Mouse (Mus musculus) NIH3T3 (cell line): ENCODE results near the gene Fzd9.

Experiments used
- DNase-seq: peaks from one replicate; pipeline ENCODE4 v3.0.0-alpha.2; 2012; ENCODE audit warnings: low read depth

Gene Fzd9

GRCm38 (mm10) chr5:135251079-135251454 lies at the start of gene Fzd9:
Gene Fzd9 (minus strand): TSS chr5:135251230.
- DNase-seq = no peak

DNA sequence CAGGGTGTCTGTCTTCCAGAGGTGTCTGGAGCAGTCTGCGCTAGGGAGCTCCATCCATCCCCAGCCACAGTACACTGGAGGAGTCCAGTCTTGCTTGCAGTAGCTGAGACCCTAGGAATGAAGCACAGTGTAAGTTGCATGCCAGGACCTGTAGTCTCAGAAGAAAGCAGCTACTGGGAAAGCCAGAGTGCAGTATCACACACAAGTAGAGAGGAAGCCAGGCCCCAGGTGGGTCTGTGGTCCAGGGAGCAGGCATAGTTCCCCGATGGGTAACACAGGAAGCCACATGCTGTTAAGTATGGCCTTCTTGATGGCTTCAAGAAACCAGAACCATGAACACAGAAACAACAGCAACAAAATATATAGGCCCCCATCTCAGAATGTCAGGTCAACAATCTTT lies 41.0 kb upstream of the Fzd9 start:
- no peak for DNase-seq

- no peak for DNase-seq
Observed at GRCm38 (mm10) chr5:135291193-135291592, 40.2 kb upstream of the Fzd9 start.

GRCm38 (mm10) chr5:135290703-135291102 lies 39.7 kb upstream of the Fzd9 start:
- DNase-seq = no peak

GRCm38 (mm10) chr5:135286926-135287325 lies 35.9 kb upstream of the Fzd9 start:
- DNase-seq = no peak

- DNase-seq = peak; percentile 89
Observed at GRCm38 (mm10) chr5:135286185-135286584, 35.2 kb upstream of the Fzd9 start.

- DNase-seq = no peak
Observed at GRCm38 (mm10) chr5:135285211-135285610, 34.2 kb upstream of the Fzd9 start.

- DNase-seq = no peak
Observed at GRCm38 (mm10) chr5:135280226-135280625, 29.2 kb upstream of the Fzd9 start.

GRCm38 (mm10) chr5:135276597-135276996 lies 25.6 kb upstream of the Fzd9 start:
- no peak for DNase-seq

- peak; percentile 37 for DNase-seq
Observed at GRCm38 (mm10) chr5:135274663-135275396, 23.8 kb upstream of the Fzd9 start.

DNA sequence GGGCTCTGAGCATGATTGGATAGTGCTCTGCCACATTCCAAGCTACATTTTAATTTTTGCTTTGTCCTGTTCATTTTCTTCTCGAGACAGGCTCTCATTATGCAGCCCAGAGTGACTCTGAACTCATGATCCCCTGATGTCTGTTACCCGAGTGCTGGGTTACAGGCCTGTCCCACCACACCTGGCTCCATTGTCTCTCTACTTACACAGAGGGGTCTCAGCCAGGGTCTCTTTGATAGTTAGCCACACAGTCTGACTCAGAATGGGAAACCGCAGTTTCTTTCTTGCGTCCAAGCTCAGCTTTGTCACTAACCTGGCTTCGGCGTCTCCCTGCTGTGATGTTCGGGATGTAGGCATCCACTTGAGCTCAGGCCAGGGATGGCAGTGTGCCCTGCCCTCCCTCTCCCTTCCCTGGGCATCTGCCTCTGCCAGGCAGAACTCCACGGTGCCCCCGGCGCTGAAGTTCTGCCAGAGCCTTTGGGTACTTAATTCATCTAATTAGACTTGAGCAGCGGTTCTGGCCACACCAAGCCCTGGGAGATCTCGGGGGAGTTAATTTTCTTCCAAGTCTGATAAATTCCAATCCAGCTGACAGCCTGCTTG lies 20.6 kb upstream of the Fzd9 start:
- no peak for DNase-seq

GRCm38 (mm10) chr5:135270361-135270760 lies 19.3 kb upstream of the Fzd9 start:
- DNase-seq = no peak

- DNase-seq = no peak
Observed at GRCm38 (mm10) chr5:135269451-135269850, 18.4 kb upstream of the Fzd9 start.

GRCm38 (mm10) chr5:135264548-135264947 lies 13.5 kb upstream of the Fzd9 start:
- DNase-seq = no peak

DNA sequence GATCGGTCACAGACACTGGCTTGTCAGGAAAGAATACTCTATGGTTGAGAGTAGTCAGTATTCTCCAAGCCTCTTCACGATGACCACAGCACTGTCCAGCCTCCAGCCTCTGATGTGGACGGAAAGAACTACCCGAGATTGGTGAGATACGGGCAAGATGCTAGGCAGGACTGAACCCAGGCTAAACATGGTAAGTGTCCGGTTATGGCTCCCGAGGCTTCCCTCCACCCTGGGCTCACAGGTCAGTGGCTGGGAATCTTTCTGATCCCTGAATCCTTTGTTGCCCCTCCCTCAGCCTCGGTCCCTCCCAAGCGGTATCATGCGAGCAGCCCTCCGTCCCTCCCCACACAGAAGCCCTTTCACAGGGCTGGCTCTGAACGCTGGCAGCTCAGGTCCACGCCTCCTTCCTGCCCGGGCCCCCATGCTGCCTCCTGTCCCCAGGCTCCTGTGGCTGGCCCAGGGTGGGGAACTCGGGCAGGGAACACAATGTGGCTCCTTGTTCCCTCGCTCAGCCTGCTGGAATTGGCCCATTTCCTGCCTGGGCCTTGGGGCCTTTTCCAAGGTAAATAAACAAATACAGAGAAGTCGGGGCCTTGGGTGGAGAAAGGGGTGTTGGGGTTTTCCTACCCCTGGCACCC lies 13.0 kb upstream of the Fzd9 start:
- DNase-seq = peak; percentile 60

GRCm38 (mm10) chr5:135258280-135259150 lies 7.5 kb upstream of the Fzd9 start:
- peak; percentile 34 for DNase-seq

DNA sequence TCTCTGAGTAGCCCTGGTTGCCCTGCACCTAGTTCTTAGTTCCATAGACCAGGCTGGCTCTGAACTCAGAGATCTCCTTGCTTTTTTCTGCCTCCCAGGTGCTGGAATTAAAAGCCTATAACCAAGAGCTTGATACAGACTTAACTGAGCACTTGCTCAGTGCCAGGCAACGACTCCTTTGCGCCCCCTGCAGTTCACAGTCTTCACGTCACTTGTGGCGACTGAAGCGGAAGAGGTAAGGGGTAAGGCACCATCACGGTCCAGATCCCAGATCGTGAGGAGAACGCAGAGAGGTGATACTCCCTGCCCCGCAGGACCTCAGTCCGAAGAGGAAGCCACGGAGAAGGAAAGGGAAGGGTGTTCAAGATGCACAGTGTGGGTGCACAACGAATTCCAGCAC lies 6.5 kb upstream of the Fzd9 start:
- peak; percentile 26 for DNase-seq

DNA sequence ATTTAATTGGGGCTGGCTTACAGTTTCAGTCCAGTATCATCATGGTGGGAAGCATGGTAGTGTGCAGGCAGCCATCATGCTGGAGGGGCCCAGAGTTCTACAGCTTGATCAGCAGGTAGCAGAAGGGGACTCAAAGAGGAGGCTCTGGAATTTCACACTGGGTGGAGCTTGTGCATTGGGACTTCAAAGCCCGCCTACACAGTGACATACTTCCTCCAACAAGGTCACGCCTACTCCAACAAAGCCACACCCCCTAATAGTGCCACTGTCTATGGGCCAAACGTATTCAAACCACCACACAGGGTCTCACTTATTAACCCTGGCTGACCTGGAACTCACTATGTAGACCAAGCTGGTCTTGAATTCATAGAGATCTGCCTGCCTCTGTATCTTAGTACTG lies 5.1 kb upstream of the Fzd9 start:
- DNase-seq = no peak

- DNase-seq = no peak
Observed at GRCm38 (mm10) chr5:135253741-135254401, 2.8 kb upstream of the Fzd9 start.

- no peak for DNase-seq
Observed at GRCm38 (mm10) chr5:135250186-135251078, 598 bp downstream of the Fzd9 start.
